Mouse (Mus musculus): ENCODE measurements around the gene Gyg. TPM values are rescaled to one million over a fixed set of nuclear protein-coding genes. Genes with fewer than 3 reads are reported as not detected.
A peak's percentile ranks its signal among the peaks of the same experiment; 100 is the strongest.

Gyg gene
- 11.0 and 12.1 TPM in 2 replicates for polyA plus RNA-seq (2012; rRNA removed)

DNA sequence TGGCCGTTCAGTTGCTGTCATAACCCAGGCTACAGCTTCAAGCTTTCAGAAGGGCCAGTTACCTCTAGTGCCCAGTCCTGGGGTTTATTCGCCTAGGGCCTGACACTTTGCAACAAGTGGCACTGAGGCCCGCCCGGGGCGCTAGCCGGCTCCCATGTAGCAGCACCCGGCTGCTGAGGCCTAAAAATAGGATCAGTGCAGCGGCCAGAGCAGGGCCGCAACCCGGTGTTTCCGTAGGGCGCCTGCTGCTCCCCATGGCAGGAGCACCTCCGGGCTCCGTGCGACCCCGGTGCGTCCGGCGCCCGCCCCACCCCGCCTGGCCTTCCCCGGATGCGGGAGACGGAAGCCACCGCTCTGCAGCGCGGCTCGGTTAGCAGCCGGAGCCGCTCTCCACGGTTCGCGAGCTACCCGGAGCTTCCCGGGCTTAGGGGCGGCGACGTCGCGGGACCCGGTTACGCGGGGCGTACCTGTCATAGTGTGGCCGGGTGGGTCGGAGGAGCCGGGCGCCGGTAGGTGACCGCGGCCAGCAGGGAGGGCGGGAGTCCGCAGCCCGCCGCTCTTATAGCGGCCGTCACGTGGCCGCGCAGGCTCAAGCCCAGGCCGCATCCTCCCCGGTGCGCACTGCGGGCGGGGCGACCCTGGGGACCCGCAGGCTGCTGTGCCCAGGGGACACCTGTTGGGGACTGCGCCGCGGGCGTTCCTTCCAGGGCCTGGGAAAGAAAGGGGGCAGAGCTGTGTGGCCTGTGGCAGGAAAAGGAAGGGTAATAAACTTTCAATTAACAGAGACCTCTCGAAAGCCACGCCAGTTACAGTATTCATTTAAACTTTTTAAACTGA is at the start of gene Gyg:
Gyg (minus strand) TSS at position 787 of the 837 bp plus-strand sequence.
- H3K36me3 ChIP-seq (ENCODE audit: control insufficient read depth, insufficient read depth, low read length): peaks cover 3% of the 10 kb centered on the region; the same call in 1 of the 2 replicates
- peak within 1 kb of the TSS; percentile 77 for H3K27ac ChIP-seq (ENCODE audit: insufficient read depth, low read length)
- H3K4me3 ChIP-seq (ENCODE audit: extremely low read depth, insufficient read depth, insufficient read length): peak within 1 kb of the TSS; percentile 80
- H3K4me1 ChIP-seq (ENCODE audit: control insufficient read depth, insufficient read depth, insufficient read length): peaks cover 7% of the 10 kb centered on the region
- TF ChIP-seq POLR2A (IDR thresholded peaks at IDR 0.05; ENCODE audit: low read depth, low read length) (no peak), CTCF (IDR thresholded peaks at IDR 0.05; ENCODE audit: extremely low read depth, insufficient read depth, insufficient read length, insufficient replicate concordance) (no peak)
- WGBS: 1% methylated on average over 73 of the region's 73 CpGs
- peak; percentile 22 to 61 for DNase-seq (ENCODE audit: low read depth in 1 of 2, low spot score in 2 of 2)
- no peaks in the 10 kb centered on the region for H3K27me3 ChIP-seq (ENCODE audit: control insufficient read depth, insufficient read depth, low read length)

DNA sequence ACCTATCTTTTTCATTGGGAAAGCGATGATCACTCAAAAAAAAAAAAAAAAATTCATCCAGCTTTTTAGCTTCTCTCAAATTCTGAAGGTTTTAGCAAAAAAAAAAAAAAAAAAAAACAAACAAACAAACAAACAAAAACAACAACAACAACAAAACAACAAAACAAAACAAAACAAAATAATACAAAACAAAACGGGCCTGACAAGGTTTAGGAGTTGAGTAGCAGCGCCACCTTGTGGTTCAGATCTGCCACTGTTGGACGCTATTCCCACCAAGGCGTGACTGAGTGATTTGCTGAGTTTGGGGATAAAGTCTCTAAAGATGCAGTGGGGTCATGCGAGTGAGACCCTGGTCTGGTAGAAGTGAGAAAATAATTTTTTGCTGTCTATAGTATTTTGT is 43.8 kb upstream of the Gyg start:
- peak; percentile 8 to 41 for DNase-seq (ENCODE audit: low read depth in 1 of 2, low spot score in 2 of 2)
- WGBS: 34% methylated on average over 6 of the region's 6 CpGs
- Histone ChIP-seq H3K27ac (ENCODE audit: insufficient read depth, low read length) (no peak overlapping the region), H3K27me3 (ENCODE audit: control insufficient read depth, insufficient read depth, low read length) (no peaks in the 10 kb centered on the region), H3K4me1 (ENCODE audit: control insufficient read depth, insufficient read depth, insufficient read length) (no peaks in the 10 kb centered on the region), H3K4me3 (ENCODE audit: extremely low read depth, insufficient read depth, insufficient read length) (no peak overlapping the region), H3K36me3 (ENCODE audit: control insufficient read depth, insufficient read depth, low read length) (no peaks in the 10 kb centered on the region)
- no peak for TF ChIP-seq POLR2A (IDR thresholded peaks at IDR 0.05; ENCODE audit: low read depth, low read length)
- peak; percentile 68; the same call in 1 of the 2 replicates for TF ChIP-seq CTCF (IDR thresholded peaks at IDR 0.05; ENCODE audit: extremely low read depth, insufficient read depth, insufficient read length, insufficient replicate concordance)

DNA sequence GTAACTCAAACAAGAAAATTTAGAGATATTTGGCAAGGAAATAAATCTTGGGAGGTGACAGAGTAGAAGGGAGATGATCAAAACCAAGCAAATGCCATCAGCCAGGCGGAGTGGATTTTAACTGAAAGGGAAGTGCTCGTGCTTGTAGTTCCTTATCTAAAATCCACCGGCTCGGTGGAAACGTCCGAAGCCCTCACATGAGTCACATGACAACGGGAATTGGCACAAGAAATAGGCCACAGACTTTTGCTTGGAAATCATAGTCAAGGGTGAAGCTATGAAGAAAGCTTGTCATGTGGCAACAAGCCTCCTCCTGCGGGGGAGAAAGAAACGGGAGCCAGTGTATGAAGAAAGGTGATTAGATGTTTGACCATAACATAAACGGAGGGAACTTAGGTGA is 42.8 kb upstream of the Gyg start:
- DNase-seq (ENCODE audit: low read depth in 1 of 2, low spot score in 2 of 2): no peak
- H3K27ac ChIP-seq (ENCODE audit: insufficient read depth, low read length): no peak overlapping the region
- no peaks in the 10 kb centered on the region for H3K27me3 ChIP-seq (ENCODE audit: control insufficient read depth, insufficient read depth, low read length)
- 37% methylated on average over 10 of the region's 10 CpGs for WGBS
- no peak overlapping the region for H3K4me3 ChIP-seq (ENCODE audit: extremely low read depth, insufficient read depth, insufficient read length)
- H3K4me1 ChIP-seq (ENCODE audit: control insufficient read depth, insufficient read depth, insufficient read length): no peaks in the 10 kb centered on the region
- TF ChIP-seq CTCF (IDR thresholded peaks at IDR 0.05; ENCODE audit: extremely low read depth, insufficient read depth, insufficient read length, insufficient replicate concordance) (no peak), POLR2A (IDR thresholded peaks at IDR 0.05; ENCODE audit: low read depth, low read length) (no peak)
- H3K36me3 ChIP-seq (ENCODE audit: control insufficient read depth, insufficient read depth, low read length): no peaks in the 10 kb centered on the region

DNA sequence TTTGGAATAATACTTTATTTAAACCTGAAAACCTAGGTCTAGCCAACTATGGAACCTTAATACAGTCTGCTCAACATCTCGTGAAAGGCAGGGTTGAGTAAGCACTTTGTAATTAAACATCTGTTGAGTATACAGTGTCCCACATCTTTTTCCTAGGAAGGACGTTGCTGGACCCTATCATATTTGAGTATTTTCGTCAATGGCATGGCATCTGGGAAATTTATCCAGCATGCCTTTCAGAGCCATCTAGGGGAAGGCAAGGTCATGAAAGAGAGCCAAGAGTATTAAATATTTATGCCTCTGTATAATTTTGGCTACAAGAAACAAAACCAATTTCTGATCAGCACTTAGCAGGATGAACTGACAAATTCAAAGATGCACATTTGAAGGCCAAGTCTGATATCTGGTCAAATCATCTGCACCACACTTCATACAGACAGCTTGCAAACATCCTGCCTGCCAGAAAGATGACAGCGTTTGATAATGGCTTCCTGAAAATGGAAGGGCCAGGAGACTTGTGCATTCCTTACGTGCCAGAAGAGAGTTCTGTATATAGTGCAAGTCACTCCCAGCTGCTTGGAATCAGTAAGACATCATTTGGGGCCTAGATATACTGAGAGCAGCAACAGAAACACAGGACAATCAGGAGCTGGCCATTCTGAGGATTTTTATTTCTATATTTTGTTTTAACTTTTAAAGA is 34.0 kb upstream of the Gyg start:
- 64% methylated on average over 5 of the region's 5 CpGs for WGBS
- TF ChIP-seq CTCF (IDR thresholded peaks at IDR 0.05; ENCODE audit: extremely low read depth, insufficient read depth, insufficient read length, insufficient replicate concordance) (no peak), POLR2A (IDR thresholded peaks at IDR 0.05; ENCODE audit: low read depth, low read length) (no peak)

DNA sequence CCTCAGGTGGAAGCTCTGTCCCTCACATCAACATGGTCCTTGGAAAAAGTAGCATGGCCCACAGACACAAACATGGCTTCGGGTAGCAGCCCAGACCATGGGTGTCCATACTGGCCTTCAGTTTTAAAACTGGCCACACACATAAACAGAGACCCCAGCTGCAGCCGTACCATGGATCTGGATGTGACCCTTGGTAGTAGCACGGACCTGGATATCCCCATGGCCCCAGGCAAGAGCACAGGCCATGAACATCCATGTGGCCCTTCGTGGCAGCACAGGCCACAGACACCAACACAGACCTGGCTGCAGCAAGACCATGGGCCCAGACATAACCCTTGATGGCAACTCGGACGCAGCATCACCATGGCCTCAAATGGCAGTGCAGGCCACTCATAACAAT is 17.3 kb upstream of the Gyg start:
- Histone ChIP-seq H3K27me3 (ENCODE audit: control insufficient read depth, insufficient read depth, low read length) (no peaks in the 10 kb centered on the region), H3K4me3 (ENCODE audit: extremely low read depth, insufficient read depth, insufficient read length) (no peak overlapping the region), H3K4me1 (ENCODE audit: control insufficient read depth, insufficient read depth, insufficient read length) (no peaks in the 10 kb centered on the region), H3K27ac (ENCODE audit: insufficient read depth, low read length) (no peak overlapping the region), H3K36me3 (ENCODE audit: control insufficient read depth, insufficient read depth, low read length) (no peaks in the 10 kb centered on the region)
- WGBS: 88% methylated on average over 6 of the region's 6 CpGs
- TF ChIP-seq POLR2A (IDR thresholded peaks at IDR 0.05; ENCODE audit: low read depth, low read length) (no peak), CTCF (IDR thresholded peaks at IDR 0.05; ENCODE audit: extremely low read depth, insufficient read depth, insufficient read length, insufficient replicate concordance) (no peak)
- DNase-seq (ENCODE audit: low read depth in 1 of 2, low spot score in 2 of 2): no peak

More for the DNA sequence above, 34.0 kb upstream of the Gyg start:
- H3K4me1 ChIP-seq (ENCODE audit: control insufficient read depth, insufficient read depth, insufficient read length): no peaks in the 10 kb centered on the region
- no peak overlapping the region for H3K27ac ChIP-seq (ENCODE audit: insufficient read depth, low read length)
- no peak overlapping the region for H3K4me3 ChIP-seq (ENCODE audit: extremely low read depth, insufficient read depth, insufficient read length)
- no peak for DNase-seq (ENCODE audit: low read depth in 1 of 2, low spot score in 2 of 2)
- no peaks in the 10 kb centered on the region for H3K27me3 ChIP-seq (ENCODE audit: control insufficient read depth, insufficient read depth, low read length)
- H3K36me3 ChIP-seq (ENCODE audit: control insufficient read depth, insufficient read depth, low read length): no peaks in the 10 kb centered on the region

DNA sequence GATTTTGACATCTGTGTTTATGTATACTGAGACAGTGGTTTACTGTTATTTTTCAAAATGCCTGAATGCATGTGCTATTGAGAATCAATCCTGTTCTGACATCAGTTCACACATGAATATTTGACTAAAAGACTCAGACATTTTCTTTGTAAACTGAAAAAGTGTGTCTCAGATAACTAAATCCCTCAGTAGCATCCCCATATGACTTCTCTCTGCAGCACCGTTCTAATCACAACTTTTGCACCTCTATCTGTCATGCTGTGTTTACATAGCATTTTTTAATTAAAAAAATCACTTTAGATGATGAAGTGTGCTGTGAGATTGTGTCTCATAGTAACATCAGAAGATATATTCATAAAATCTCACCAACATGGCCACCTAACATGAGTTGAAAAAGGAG is 12.4 kb upstream of the Gyg start:
- TF ChIP-seq CTCF (IDR thresholded peaks at IDR 0.05; ENCODE audit: extremely low read depth, insufficient read depth, insufficient read length, insufficient replicate concordance) (no peak), POLR2A (IDR thresholded peaks at IDR 0.05; ENCODE audit: low read depth, low read length) (no peak)
- 89% methylated on average over 1 of the region's 1 CpGs for WGBS
- H3K36me3 ChIP-seq (ENCODE audit: control insufficient read depth, insufficient read depth, low read length): no peaks in the 10 kb centered on the region

More for the DNA sequence above, 12.4 kb upstream of the Gyg start:
- DNase-seq (ENCODE audit: low read depth in 1 of 2, low spot score in 2 of 2): no peak
- Histone ChIP-seq H3K27ac (ENCODE audit: insufficient read depth, low read length) (no peak overlapping the region), H3K4me1 (ENCODE audit: control insufficient read depth, insufficient read depth, insufficient read length) (no peaks in the 10 kb centered on the region), H3K27me3 (ENCODE audit: control insufficient read depth, insufficient read depth, low read length) (no peaks in the 10 kb centered on the region), H3K4me3 (ENCODE audit: extremely low read depth, insufficient read depth, insufficient read length) (no peak overlapping the region)

All from spleen, adult 2 months (tissue).